Mouse (Mus musculus): ENCODE measurements around the gene Haus6. TPM values are rescaled to one million over a fixed set of nuclear protein-coding genes. Genes with fewer than 3 reads are reported as not detected.
A peak's percentile ranks its signal among the peaks of the same experiment; 100 is the strongest.

The Haus6 gene
- polyA plus RNA-seq, 1 experiment from 2014 or later, result 9.2 TPM

- Histone ChIP-seq H3K4me2 (ENCODE audit: low read depth, low read length) (no peak overlapping the region), H3K4me1 (ENCODE audit: control insufficient read depth, insufficient read depth, low read length) (peaks cover 14% of the 10 kb centered on the region), H3K27me3 (ENCODE audit: control insufficient read depth, insufficient read depth, low read length) (no peaks in the 10 kb centered on the region), H3K36me3 (ENCODE audit: control insufficient read depth, insufficient read depth) (peaks cover 17% of the 10 kb centered on the region; the same call in 1 of the 2 replicates), H3K9me3 (replicated peaks; ENCODE audit: control insufficient read depth, low read length) (no peaks in the 10 kb centered on the region), H3K27ac (ENCODE audit: low read length) (no peak overlapping the region), H3K9ac (ENCODE audit: low read length) (no peak overlapping the region), H3K4me3 (ENCODE audit: low read length) (no peak overlapping the region)
- 67% methylated on average over 4 of the region's 4 CpGs for WGBS
- ATAC-seq (replicated peaks; ENCODE audit: extremely low read depth, insufficient read depth, low FRiP score), result no peak
Observed at GRCm38 (mm10) chr4:86580056-86580455, 31.8 kb downstream of the Haus6 start.

GRCm38 (mm10) chr4:86576630-86577225 lies 35.1 kb downstream of the Haus6 start:
- 4% methylated on average over 11 of the region's 11 CpGs for WGBS
- H3K9me3 ChIP-seq (replicated peaks; ENCODE audit: control insufficient read depth, low read length), result no peaks in the 10 kb centered on the region
- no peaks in the 10 kb centered on the region for H3K36me3 ChIP-seq (ENCODE audit: control insufficient read depth, insufficient read depth)
- H3K4me1 ChIP-seq (ENCODE audit: control insufficient read depth, insufficient read depth, low read length), result peaks cover 17% of the 10 kb centered on the region
- H3K9ac ChIP-seq (ENCODE audit: low read length), result peak overlapping the region; percentile 96
- H3K4me2 ChIP-seq (ENCODE audit: low read depth, low read length), result peak overlapping the region; percentile 95
- peak overlapping the region; percentile 96; the same call in 1 of the 2 replicates for H3K27ac ChIP-seq (ENCODE audit: low read length)
- ATAC-seq (replicated peaks; ENCODE audit: extremely low read depth, insufficient read depth, low FRiP score), result no peak
- H3K27me3 ChIP-seq (ENCODE audit: control insufficient read depth, insufficient read depth, low read length), result no peaks in the 10 kb centered on the region
- H3K4me3 ChIP-seq (ENCODE audit: low read length), result peak overlapping the region; percentile 92

- ATAC-seq (replicated peaks; ENCODE audit: extremely low read depth, insufficient read depth, low FRiP score), result no peak
- Histone ChIP-seq H3K9ac (ENCODE audit: low read length) (peak overlapping the region; percentile 96), H3K27me3 (ENCODE audit: control insufficient read depth, insufficient read depth, low read length) (no peaks in the 10 kb centered on the region), H3K36me3 (ENCODE audit: control insufficient read depth, insufficient read depth) (no peaks in the 10 kb centered on the region), H3K9me3 (replicated peaks; ENCODE audit: control insufficient read depth, low read length) (no peaks in the 10 kb centered on the region), H3K4me3 (ENCODE audit: low read length) (peak overlapping the region; percentile 92), H3K4me2 (ENCODE audit: low read depth, low read length) (peak overlapping the region; percentile 95), H3K27ac (ENCODE audit: low read length) (peak overlapping the region; percentile 96), H3K4me1 (ENCODE audit: control insufficient read depth, insufficient read depth, low read length) (peaks cover 17% of the 10 kb centered on the region)
- under 1% methylated on average over 20 of the region's 20 CpGs for WGBS
Observed at GRCm38 (mm10) chr4:86576120-86576541, 35.7 kb downstream of the Haus6 start.

GRCm38 (mm10) chr4:86575283-86575983 lies 36.4 kb downstream of the Haus6 start, which contains the start of gene Rraga:
Gene Rraga (plus strand): TSS chr4:86575668.
- peaks cover 17% of the 10 kb centered on the region for H3K4me1 ChIP-seq (ENCODE audit: control insufficient read depth, insufficient read depth, low read length)
- no peaks in the 10 kb centered on the region for H3K9me3 ChIP-seq (replicated peaks; ENCODE audit: control insufficient read depth, low read length)
- H3K4me3 ChIP-seq (ENCODE audit: low read length), result peak within 1 kb of the TSS; percentile 92
- no peaks in the 10 kb centered on the region for H3K36me3 ChIP-seq (ENCODE audit: control insufficient read depth, insufficient read depth)
- H3K9ac ChIP-seq (ENCODE audit: low read length), result peak within 1 kb of the TSS; percentile 96
- WGBS, result under 1% methylated on average over 52 of the region's 53 CpGs
- H3K27ac ChIP-seq (ENCODE audit: low read length), result peak within 1 kb of the TSS; percentile 96
- H3K4me2 ChIP-seq (ENCODE audit: low read depth, low read length), result peak within 1 kb of the TSS; percentile 95
- H3K27me3 ChIP-seq (ENCODE audit: control insufficient read depth, insufficient read depth, low read length), result no peaks in the 10 kb centered on the region
- peak; percentile 97 for ATAC-seq (replicated peaks; ENCODE audit: extremely low read depth, insufficient read depth, low FRiP score)

GRCm38 (mm10) chr4:86574939-86575282 lies 36.9 kb downstream of the Haus6 start:
- no peaks in the 10 kb centered on the region for H3K9me3 ChIP-seq (replicated peaks; ENCODE audit: control insufficient read depth, low read length)
- peak overlapping the region; percentile 96 for H3K9ac ChIP-seq (ENCODE audit: low read length)
- peak overlapping the region; percentile 96 for H3K27ac ChIP-seq (ENCODE audit: low read length)
- peak; percentile 14; the same call in 1 of the 2 replicates for ATAC-seq (replicated peaks; ENCODE audit: extremely low read depth, insufficient read depth, low FRiP score)
- no peaks in the 10 kb centered on the region for H3K27me3 ChIP-seq (ENCODE audit: control insufficient read depth, insufficient read depth, low read length)
- H3K4me2 ChIP-seq (ENCODE audit: low read depth, low read length), result peak overlapping the region; percentile 95
- H3K36me3 ChIP-seq (ENCODE audit: control insufficient read depth, insufficient read depth), result no peaks in the 10 kb centered on the region
- WGBS, result 17% methylated on average over 6 of the region's 6 CpGs
- peaks cover 17% of the 10 kb centered on the region for H3K4me1 ChIP-seq (ENCODE audit: control insufficient read depth, insufficient read depth, low read length)
- H3K4me3 ChIP-seq (ENCODE audit: low read length), result peak overlapping the region; percentile 92

GRCm38 (mm10) chr4:86561061-86561460 lies 50.8 kb downstream of the Haus6 start:
- Histone ChIP-seq H3K4me2 (ENCODE audit: low read depth, low read length) (no peak overlapping the region), H3K27ac (ENCODE audit: low read length) (no peak overlapping the region), H3K4me1 (ENCODE audit: control insufficient read depth, insufficient read depth, low read length) (no peaks in the 10 kb centered on the region), H3K4me3 (ENCODE audit: low read length) (no peak overlapping the region), H3K36me3 (ENCODE audit: control insufficient read depth, insufficient read depth) (no peaks in the 10 kb centered on the region), H3K9me3 (replicated peaks; ENCODE audit: control insufficient read depth, low read length) (no peaks in the 10 kb centered on the region), H3K9ac (ENCODE audit: low read length) (no peak overlapping the region), H3K27me3 (ENCODE audit: control insufficient read depth, insufficient read depth, low read length) (no peaks in the 10 kb centered on the region)
- no peak for ATAC-seq (replicated peaks; ENCODE audit: extremely low read depth, insufficient read depth, low FRiP score)
- WGBS, result 90% methylated on average over 3 of the region's 3 CpGs

GRCm38 (mm10) chr4:86559006-86559405 lies 52.8 kb downstream of the Haus6 start:
- no peaks in the 10 kb centered on the region for H3K36me3 ChIP-seq (ENCODE audit: control insufficient read depth, insufficient read depth)
- no peak overlapping the region for H3K4me3 ChIP-seq (ENCODE audit: low read length)
- no peaks in the 10 kb centered on the region for H3K4me1 ChIP-seq (ENCODE audit: control insufficient read depth, insufficient read depth, low read length)
- no peaks in the 10 kb centered on the region for H3K27me3 ChIP-seq (ENCODE audit: control insufficient read depth, insufficient read depth, low read length)
- no peaks in the 10 kb centered on the region for H3K9me3 ChIP-seq (replicated peaks; ENCODE audit: control insufficient read depth, low read length)
- 64% methylated on average over 4 of the region's 4 CpGs for WGBS
- no peak overlapping the region for H3K27ac ChIP-seq (ENCODE audit: low read length)
- H3K9ac ChIP-seq (ENCODE audit: low read length), result no peak overlapping the region
- no peak overlapping the region for H3K4me2 ChIP-seq (ENCODE audit: low read depth, low read length)
- no peak for ATAC-seq (replicated peaks; ENCODE audit: extremely low read depth, insufficient read depth, low FRiP score)

GRCm38 (mm10) chr4:86558228-86558627 lies 53.6 kb downstream of the Haus6 start, which contains the start of gene Saxo1:
Gene Saxo1 (minus strand): TSS chr4:86558328.
- WGBS, result 87% methylated on average over 7 of the region's 7 CpGs
- H3K27me3 ChIP-seq (ENCODE audit: control insufficient read depth, insufficient read depth, low read length), result no peaks in the 10 kb centered on the region
- no peaks in the 10 kb centered on the region for H3K36me3 ChIP-seq (ENCODE audit: control insufficient read depth, insufficient read depth)
- H3K4me1 ChIP-seq (ENCODE audit: control insufficient read depth, insufficient read depth, low read length), result no peaks in the 10 kb centered on the region
- no peak within 1 kb of the TSS for H3K4me2 ChIP-seq (ENCODE audit: low read depth, low read length)
- no peak within 1 kb of the TSS for H3K4me3 ChIP-seq (ENCODE audit: low read length)
- no peak for ATAC-seq (replicated peaks; ENCODE audit: extremely low read depth, insufficient read depth, low FRiP score)
- no peak within 1 kb of the TSS for H3K27ac ChIP-seq (ENCODE audit: low read length)
- H3K9me3 ChIP-seq (replicated peaks; ENCODE audit: control insufficient read depth, low read length), result no peaks in the 10 kb centered on the region
- no peak within 1 kb of the TSS for H3K9ac ChIP-seq (ENCODE audit: low read length)

- 71% methylated on average over 7 of the region's 7 CpGs for WGBS
Observed at GRCm38 (mm10) chr4:86557371-86557770, 54.5 kb downstream of the Haus6 start.

More at GRCm38 (mm10) chr4:86557371-86557770, 54.5 kb downstream of the Haus6 start:
- H3K9ac ChIP-seq (ENCODE audit: low read length), result no peak overlapping the region
- H3K4me3 ChIP-seq (ENCODE audit: low read length), result no peak overlapping the region
- H3K9me3 ChIP-seq (replicated peaks; ENCODE audit: control insufficient read depth, low read length), result no peaks in the 10 kb centered on the region
- no peaks in the 10 kb centered on the region for H3K36me3 ChIP-seq (ENCODE audit: control insufficient read depth, insufficient read depth)
- no peak overlapping the region for H3K27ac ChIP-seq (ENCODE audit: low read length)
- no peaks in the 10 kb centered on the region for H3K4me1 ChIP-seq (ENCODE audit: control insufficient read depth, insufficient read depth, low read length)
- H3K27me3 ChIP-seq (ENCODE audit: control insufficient read depth, insufficient read depth, low read length), result no peaks in the 10 kb centered on the region
- H3K4me2 ChIP-seq (ENCODE audit: low read depth, low read length), result no peak overlapping the region
- ATAC-seq (replicated peaks; ENCODE audit: extremely low read depth, insufficient read depth, low FRiP score), result no peak

Measured in heart, embryonic 16.5 days (tissue).